Mouse (Mus musculus): ENCODE results near the gene Carmil1. TPM values are rescaled to one million over a fixed set of nuclear protein-coding genes. Genes with fewer than 3 reads are reported as not detected.

Carmil1 gene
- polyA plus RNA-seq, 2 experiments, result 18.7 to 33.9 TPM

DNA sequence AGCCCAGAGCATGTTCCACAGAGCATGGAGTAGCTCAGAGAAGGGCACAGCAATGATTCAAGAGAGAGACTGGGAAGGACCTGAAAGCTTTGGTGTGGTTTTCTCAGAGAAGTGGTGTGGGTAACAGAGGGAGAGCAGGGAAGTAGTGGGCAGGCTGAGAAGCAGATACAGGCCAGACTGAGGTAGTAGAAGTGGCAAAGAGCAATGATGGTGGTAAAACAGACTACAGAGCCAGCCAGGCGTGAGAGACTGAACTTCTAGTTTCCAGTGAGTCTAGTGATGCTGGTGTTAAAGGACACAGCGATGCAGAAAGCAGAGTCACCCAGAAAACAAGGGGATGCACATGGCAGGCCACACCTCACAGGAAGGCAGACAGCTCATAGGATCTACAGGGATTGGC is 49.4 kb downstream of the Carmil1 start:
- Histone ChIP-seq H3K36me3 (ENCODE audit: control insufficient read depth, insufficient read depth, low read length) (no peaks in the 10 kb centered on the region), H3K9ac (ENCODE audit: low read depth, low read length, severe bottlenecking) (no peak overlapping the region), H3K27me3 (ENCODE audit: control insufficient read depth, insufficient read depth, low read length) (no peaks in the 10 kb centered on the region), H3K4me1 (ENCODE audit: control insufficient read depth, insufficient read depth, low read length) (peaks cover 13% of the 10 kb centered on the region), H3K4me2 (replicated peaks; ENCODE audit: low read depth, low read length, severe bottlenecking) (no peak overlapping the region), H3K27ac (replicated peaks; ENCODE audit: low read depth, low read length) (no peak overlapping the region), H3K4me3 (replicated peaks; ENCODE audit: low read length) (no peak overlapping the region), H3K9me3 (ENCODE audit: control insufficient read depth, low read length) (no peaks in the 10 kb centered on the region)
- TF ChIP-seq POLR2A (IDR thresholded peaks at IDR 0.05; ENCODE audit: borderline replicate concordance, extremely low read depth, insufficient read depth, insufficient read length), result no peak
- ATAC-seq (ENCODE audit: low FRiP score, low read depth) (no peak), DNase-seq (ENCODE audit: low spot score) (no peak)
- 97% methylated on average over 2 of the region's 2 CpGs for WGBS

DNA sequence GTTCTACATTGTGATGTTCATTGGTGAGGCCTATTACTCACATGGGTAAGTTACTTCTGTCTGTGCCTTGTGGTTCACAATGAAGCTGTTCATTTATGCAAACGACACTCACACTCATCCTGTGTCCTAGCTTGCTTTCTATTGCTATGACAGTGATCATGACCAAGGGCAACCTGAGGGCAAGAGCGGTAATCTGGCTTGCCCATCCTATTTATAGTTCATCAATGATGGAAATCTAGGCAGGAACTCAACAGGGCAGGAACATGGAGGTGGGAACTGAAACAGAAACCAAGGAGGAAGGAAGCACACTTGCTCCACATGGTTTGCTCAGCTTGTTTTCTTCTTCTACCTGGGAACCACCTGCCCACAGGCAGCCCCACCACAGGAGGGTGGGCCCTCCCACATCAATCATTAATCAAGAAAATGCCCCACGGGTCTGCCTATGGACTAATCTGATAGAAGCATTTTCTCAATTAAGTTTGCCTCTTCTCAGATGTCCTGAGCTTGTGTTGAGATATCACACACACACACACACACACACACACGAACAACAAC is 50.0 kb downstream of the Carmil1 start:
- no peak overlapping the region for H3K4me2 ChIP-seq (replicated peaks; ENCODE audit: low read depth, low read length, severe bottlenecking)
- WGBS, result 89% methylated on average over 4 of the region's 4 CpGs

DNA sequence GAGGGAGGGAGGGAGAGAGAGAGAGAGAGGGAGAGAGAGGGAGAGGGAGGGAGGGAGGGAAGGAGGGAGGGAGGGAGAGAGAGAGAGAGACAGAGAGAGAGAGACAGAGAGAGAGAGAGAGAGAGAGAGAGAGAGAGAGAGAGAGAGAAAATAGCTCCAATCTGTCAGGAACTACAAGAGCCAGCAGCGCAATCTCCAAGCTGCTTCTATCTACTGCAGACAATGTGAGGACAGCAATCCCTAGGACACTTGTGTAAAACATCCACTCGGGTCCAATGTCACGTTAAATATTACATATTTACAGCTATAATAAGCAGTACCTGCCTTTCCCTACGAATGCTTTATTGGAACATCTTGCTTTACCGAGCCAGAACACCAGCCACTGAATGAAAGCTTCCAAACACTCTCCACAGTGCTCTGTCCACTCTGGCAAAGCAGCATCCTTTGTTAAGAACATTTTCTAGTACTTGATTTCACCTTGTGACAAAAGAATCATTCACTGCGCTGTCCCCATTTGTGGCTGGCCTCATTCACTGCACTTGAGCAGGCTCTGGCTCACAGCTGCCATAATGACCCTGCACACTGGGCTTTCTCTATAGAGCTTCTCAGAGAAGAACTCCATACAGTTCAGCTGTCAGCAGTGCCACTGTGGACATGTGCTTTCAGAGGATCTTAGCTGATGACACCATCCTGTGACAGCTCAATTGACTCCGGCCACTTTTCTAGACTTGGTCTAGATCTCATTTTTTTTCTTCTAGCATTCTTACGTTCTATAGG is 57.0 kb downstream of the Carmil1 start:
- Histone ChIP-seq H3K27ac (replicated peaks; ENCODE audit: low read depth, low read length) (no peak overlapping the region), H3K4me1 (ENCODE audit: control insufficient read depth, insufficient read depth, low read length) (no peaks in the 10 kb centered on the region), H3K4me2 (replicated peaks; ENCODE audit: low read depth, low read length, severe bottlenecking) (no peak overlapping the region), H3K36me3 (ENCODE audit: control insufficient read depth, insufficient read depth, low read length) (no peaks in the 10 kb centered on the region), H3K9ac (ENCODE audit: low read depth, low read length, severe bottlenecking) (no peak overlapping the region), H3K4me3 (replicated peaks; ENCODE audit: low read length) (no peak overlapping the region), H3K27me3 (ENCODE audit: control insufficient read depth, insufficient read depth, low read length) (no peaks in the 10 kb centered on the region), H3K9me3 (ENCODE audit: control insufficient read depth, low read length) (no peaks in the 10 kb centered on the region)
- ATAC-seq (ENCODE audit: low FRiP score, low read depth) (no peak), DNase-seq (ENCODE audit: low spot score) (no peak)
- no peak for TF ChIP-seq POLR2A (IDR thresholded peaks at IDR 0.05; ENCODE audit: borderline replicate concordance, extremely low read depth, insufficient read depth, insufficient read length)
- 78% methylated on average over 8 of the region's 8 CpGs for WGBS

More for the DNA sequence above, 50.0 kb downstream of the Carmil1 start:
- Histone ChIP-seq H3K27me3 (ENCODE audit: control insufficient read depth, insufficient read depth, low read length) (no peaks in the 10 kb centered on the region), H3K9me3 (ENCODE audit: control insufficient read depth, low read length) (no peaks in the 10 kb centered on the region), H3K36me3 (ENCODE audit: control insufficient read depth, insufficient read depth, low read length) (no peaks in the 10 kb centered on the region), H3K9ac (ENCODE audit: low read depth, low read length, severe bottlenecking) (no peak overlapping the region), H3K4me3 (replicated peaks; ENCODE audit: low read length) (no peak overlapping the region), H3K4me1 (ENCODE audit: control insufficient read depth, insufficient read depth, low read length) (peaks cover 13% of the 10 kb centered on the region), H3K27ac (replicated peaks; ENCODE audit: low read depth, low read length) (no peak overlapping the region)
- no peak for TF ChIP-seq POLR2A (IDR thresholded peaks at IDR 0.05; ENCODE audit: borderline replicate concordance, extremely low read depth, insufficient read depth, insufficient read length)
- ATAC-seq (ENCODE audit: low FRiP score, low read depth), result no peak
- no peak for DNase-seq (ENCODE audit: low spot score)

DNA sequence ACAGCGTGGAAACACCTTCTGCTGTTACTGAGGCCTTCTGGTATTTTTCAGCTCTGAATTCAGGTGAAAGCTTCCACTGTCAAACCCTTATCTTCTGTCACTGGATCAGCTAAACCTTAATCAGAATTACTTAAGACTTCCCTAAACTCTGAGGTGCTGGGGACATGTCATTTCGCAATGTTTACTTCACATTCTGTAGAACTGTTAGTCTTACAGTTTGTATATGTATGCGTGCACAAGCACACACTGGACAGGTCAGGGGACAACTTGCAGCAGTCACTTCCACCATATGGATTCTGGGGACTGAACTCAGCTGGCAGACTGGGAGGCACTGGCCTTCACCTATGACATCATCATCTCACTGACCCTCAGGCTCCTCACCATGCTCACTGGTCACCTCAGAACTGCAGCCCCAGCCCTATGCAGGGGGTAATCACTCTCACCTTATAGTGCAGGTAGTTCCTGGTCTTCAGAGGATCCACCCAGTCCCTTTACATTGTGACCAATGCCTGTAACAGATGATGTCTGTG is 60.1 kb downstream of the Carmil1 start:
- H3K9me3 ChIP-seq (ENCODE audit: control insufficient read depth, low read length), result no peaks in the 10 kb centered on the region
- H3K27me3 ChIP-seq (ENCODE audit: control insufficient read depth, insufficient read depth, low read length), result no peaks in the 10 kb centered on the region
- no peak for ATAC-seq (ENCODE audit: low FRiP score, low read depth)
- no peak overlapping the region for H3K4me3 ChIP-seq (replicated peaks; ENCODE audit: low read length)
- no peak overlapping the region for H3K27ac ChIP-seq (replicated peaks; ENCODE audit: low read depth, low read length)
- H3K9ac ChIP-seq (ENCODE audit: low read depth, low read length, severe bottlenecking), result no peak overlapping the region
- H3K4me1 ChIP-seq (ENCODE audit: control insufficient read depth, insufficient read depth, low read length), result no peaks in the 10 kb centered on the region
- H3K4me2 ChIP-seq (replicated peaks; ENCODE audit: low read depth, low read length, severe bottlenecking), result no peak overlapping the region
- no peak for DNase-seq (ENCODE audit: low spot score)
- H3K36me3 ChIP-seq (ENCODE audit: control insufficient read depth, insufficient read depth, low read length), result no peaks in the 10 kb centered on the region
- TF ChIP-seq POLR2A (IDR thresholded peaks at IDR 0.05; ENCODE audit: borderline replicate concordance, extremely low read depth, insufficient read depth, insufficient read length), result no peak
- 84% methylated on average over 3 of the region's 3 CpGs for WGBS

DNA sequence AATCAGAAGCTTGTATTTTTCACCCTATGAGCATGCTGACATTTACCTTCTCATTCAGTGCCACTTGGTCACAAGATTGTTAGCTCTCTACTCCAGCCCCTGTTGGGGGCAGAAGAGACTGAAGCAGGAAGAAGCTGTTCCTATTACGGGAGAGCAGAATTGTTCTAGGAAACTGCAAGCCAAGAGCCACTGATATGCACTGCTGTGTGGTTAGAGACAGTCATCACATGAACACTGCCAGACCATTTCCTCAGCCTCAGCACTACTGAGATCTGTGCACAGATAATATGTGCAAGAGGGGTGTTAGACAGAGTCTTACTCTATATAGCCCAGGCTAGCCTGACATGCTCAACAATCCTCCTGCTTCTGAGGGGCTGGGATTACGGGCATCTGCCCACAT is 69.4 kb downstream of the Carmil1 start:
- Histone ChIP-seq H3K9ac (ENCODE audit: low read depth, low read length, severe bottlenecking) (no peak overlapping the region), H3K27ac (replicated peaks; ENCODE audit: low read depth, low read length) (no peak overlapping the region), H3K27me3 (ENCODE audit: control insufficient read depth, insufficient read depth, low read length) (no peaks in the 10 kb centered on the region), H3K4me3 (replicated peaks; ENCODE audit: low read length) (no peak overlapping the region), H3K4me2 (replicated peaks; ENCODE audit: low read depth, low read length, severe bottlenecking) (no peak overlapping the region), H3K36me3 (ENCODE audit: control insufficient read depth, insufficient read depth, low read length) (no peaks in the 10 kb centered on the region), H3K4me1 (ENCODE audit: control insufficient read depth, insufficient read depth, low read length) (no peaks in the 10 kb centered on the region), H3K9me3 (ENCODE audit: control insufficient read depth, low read length) (no peaks in the 10 kb centered on the region)
- no peak for DNase-seq (ENCODE audit: low spot score)
- no peak for TF ChIP-seq POLR2A (IDR thresholded peaks at IDR 0.05; ENCODE audit: borderline replicate concordance, extremely low read depth, insufficient read depth, insufficient read length)
- 67% methylated on average over 2 of the region's 2 CpGs for WGBS
- ATAC-seq (ENCODE audit: low FRiP score, low read depth), result no peak
